Mouse (Mus musculus): ENCODE data around the gene Cacnb2. TPM values are rescaled to one million over a fixed set of nuclear protein-coding genes. Genes with fewer than 3 reads are reported as not detected.

Gene Cacnb2
- total RNA-seq, 2 experiments from 2014 or later: 39.4 to 41.3 TPM

DNA sequence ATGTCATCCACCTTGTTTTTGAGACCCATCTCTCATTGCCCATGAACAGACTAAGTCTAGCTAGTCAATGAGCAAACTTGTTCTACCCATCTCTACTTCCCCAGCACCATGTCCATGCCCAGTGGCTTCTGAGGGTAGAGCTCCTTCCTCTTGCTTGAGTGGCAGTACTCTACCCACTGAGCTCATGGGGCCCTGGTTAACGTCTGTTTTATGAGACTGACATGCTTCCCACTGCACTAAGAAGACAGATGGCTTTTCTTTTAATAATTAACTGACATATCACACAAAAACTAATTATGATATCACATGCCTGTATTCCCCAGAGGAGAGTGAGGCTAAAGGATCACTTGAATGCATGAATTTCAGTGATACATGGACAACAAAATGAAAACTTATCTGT is 238.4 kb downstream of the Cacnb2 start:
- DNase-seq (ENCODE audit: low spot score in 2 of 2): no peak
- intact Hi-C loops (cut with DNase I): no loop called here

DNA sequence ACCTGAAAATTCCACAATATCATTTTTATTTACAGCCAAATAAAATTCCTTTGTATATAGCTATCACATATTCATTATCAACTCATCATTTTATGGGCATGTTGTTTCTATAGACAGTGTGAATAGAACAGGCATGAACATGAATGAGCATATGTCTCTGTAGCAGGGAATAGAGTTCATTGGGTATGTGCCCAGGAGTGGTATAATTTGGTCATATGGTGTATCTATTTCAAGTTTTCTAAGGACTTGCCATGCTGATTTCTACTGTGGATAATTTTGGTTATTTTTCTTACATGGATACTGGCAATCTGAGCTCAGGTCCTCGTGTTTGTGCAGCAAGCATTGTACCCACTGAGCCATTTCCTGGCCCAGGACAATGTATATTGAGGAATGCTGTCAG is 243.8 kb downstream of the Cacnb2 start:
- DNase-seq (ENCODE audit: low spot score in 2 of 2): peak; percentile 11 to 52
- intact Hi-C loops (cut with DNase I): no loop called here

DNA sequence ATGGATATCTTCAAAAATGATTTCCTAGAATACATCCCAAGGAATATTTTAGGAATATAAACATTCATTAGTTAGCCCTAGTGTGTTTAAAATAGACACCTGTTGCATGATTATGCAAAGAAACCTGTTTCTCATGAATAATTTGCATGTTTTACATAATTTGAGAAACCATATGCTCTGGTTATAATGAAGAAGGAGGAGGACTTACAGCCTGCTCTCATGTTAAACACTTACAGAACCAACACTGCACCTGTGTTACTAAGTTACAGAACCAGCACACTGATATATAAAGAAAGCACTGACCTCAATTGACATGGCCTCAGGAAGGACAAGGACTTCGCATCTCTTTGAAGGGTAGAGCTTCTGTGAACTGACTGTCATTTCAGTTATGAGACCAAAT is 244.3 kb downstream of the Cacnb2 start:
- intact Hi-C loops (cut with DNase I): no loop called here
- DNase-seq (ENCODE audit: low spot score in 2 of 2): peak in 1 of 2 experiments; percentile 25

DNA sequence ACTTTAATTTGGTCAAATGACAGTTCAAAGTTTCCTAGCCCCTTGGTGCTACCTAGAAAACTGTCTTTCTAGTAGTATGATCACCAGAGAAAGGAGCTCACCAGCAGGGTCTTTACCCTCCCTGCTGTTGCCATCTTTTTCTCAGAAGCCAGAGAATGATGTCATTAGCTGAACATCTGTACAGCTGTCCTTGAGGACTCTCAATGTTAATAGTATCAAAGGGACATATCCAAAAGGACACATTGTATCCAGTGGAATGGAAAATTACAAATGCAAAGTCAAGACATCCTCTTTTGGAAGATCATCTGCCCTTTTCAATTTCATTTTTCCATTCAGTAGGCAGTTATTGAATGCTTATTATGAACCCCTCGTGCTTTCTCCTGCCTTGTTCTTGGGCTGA is 247.9 kb downstream of the Cacnb2 start:
- DNase-seq (ENCODE audit: low spot score in 2 of 2): no peak
- intact Hi-C loops (cut with DNase I): no loop called here

DNA sequence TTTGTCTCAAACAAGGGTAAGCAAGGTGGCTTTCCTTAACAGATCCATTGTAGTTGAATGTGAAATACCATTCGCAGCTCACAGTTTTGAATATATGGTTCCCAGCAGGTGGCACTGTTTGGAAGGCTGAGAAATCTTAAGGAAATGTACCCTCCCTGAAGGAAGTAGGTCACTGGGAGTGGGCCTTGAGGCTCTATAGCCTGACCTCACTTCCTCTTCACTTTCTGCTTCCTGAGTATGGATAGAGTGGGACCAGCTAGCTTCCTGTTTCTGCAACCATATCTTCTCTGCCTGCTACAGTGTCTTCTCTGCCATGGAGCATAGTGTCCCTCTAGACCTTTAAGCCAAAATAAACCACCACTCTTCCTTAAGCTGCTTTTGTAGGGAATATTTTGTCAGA is 248.5 kb downstream of the Cacnb2 start:
- peak in 1 of 2 experiments; percentile 29 for DNase-seq (ENCODE audit: low spot score in 2 of 2)
- intact Hi-C loops (cut with DNase I): no loop called here

DNA sequence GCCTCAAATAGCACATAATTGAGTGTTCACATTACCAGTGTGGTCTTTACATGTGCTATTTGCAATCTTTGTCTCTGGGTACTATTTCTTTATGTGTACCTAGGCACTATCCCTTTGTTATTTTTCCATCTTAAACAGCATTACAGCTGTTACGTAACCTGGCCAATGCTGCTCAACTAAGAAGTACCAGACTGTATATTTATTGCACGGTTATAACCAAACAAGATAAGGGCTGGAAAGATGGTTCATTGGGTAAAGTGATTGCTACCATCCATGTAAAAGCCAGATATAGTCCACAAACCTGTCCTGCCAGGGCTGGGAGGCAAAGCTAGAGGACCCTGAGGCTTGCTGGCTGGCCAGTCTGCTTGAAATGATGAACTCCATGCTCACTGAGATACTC is 251.2 kb downstream of the Cacnb2 start:
- intact Hi-C loops (cut with DNase I): no loop called here
- DNase-seq (ENCODE audit: low spot score in 2 of 2): no peak

DNA sequence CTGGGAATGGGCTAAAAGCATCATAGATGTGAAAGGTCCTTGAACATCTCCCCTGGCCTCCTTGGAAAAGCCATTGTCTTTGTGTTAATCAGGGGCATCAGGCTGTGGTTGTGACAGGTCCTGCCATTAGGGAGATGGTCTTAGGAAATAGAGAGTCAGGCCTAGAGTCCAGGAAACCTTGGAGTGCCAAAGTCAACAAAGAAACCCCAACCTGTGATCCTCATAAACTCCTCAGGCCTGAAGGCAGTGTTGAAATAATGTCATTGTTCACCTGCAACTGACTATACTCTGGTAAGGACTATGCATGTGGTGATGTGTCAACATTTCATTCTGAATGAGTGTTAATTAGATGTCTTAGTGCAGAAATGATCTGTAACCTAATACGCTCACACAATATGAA is 255.4 kb downstream of the Cacnb2 start:
- no peak for DNase-seq (ENCODE audit: low spot score in 2 of 2)
- intact Hi-C loops (cut with DNase I): no loop called here

DNA sequence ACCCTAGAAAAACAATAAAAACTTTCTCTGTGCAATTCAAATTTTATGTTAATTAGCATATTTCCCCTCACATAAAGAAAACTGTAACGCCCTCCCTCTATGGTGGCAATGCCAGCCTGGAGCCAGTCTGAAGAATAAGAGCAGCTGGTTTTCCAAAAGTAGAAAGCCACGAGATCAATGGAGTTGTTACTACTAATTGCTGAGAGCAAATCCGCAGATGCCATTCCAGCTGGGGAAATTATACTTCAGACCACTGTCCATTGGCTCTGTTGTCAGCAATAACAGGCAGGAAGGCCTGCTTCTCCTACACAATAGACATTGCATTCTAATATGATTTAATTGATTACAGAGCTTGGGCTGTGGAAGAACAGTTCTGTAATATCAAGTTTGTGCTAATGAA is 257.5 kb downstream of the Cacnb2 start:
- intact Hi-C loops (cut with DNase I): no loop called here

DNA sequence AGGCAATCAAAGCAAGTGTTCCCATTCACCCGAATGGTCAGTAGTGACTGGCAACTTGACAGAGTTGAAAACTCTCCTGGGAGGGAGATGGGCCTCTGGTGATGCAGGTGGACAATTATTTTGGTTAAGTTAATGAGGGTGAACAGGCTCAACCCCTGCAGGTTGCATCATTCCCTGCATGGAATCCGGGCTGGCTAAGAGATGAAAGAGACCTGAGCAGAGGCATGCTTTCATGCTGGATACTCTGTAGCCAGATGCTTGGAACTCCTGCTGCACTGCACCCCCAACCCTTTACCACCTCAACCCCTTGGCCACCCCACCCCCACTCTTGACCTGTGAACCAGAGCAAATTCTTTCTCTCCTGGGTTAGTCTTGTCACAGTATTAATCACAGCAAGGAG is 258.7 kb downstream of the Cacnb2 start:
- intact Hi-C loops (cut with DNase I): no loop called here
- DNase-seq (ENCODE audit: low spot score in 2 of 2): no peak

More for the DNA sequence above, 257.5 kb downstream of the Cacnb2 start:
- DNase-seq (ENCODE audit: low spot score in 2 of 2): no peak

DNA sequence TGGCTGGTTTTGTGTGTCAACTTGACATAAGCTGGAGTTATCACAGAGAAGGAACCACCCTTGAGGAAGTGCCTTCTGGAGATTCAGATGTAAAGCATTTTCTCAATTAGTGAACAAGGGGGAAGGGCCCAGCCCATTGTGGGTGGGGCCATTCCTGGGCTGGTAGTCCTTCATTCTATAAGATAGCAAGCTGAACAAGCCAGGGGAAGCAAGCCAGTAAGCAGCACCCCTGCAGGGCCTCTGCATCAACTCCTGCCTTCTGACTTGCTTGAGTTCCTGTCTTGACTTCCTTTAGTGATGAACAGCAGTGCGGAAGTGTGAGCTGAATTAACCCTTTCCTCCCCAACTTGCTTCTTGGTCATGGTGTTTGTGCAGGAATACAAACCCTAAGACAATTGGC is 260.1 kb downstream of the Cacnb2 start:
- DNase-seq (ENCODE audit: low spot score in 2 of 2): no peak
- intact Hi-C loops (cut with DNase I): no loop called here

DNA sequence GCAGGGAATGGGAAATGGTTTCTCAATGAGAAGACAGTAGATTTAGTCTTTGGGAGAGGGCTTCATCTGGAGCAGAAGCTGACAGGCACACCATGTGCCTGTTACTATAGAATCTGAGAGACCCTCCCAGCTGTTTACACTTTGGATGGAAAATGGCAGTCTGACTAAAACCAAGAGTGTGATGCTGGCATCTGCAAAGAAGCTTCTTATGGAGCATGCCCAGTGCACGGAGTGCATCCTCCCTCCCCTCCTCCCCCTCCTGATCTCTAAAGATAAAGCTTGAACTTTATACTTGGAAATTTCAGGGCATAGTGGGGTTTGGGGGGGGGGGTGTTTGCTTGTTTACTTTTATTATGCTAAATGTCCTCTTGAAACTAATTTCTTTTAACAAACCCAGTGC is 270.2 kb downstream of the Cacnb2 start:
- intact Hi-C loops (cut with DNase I): loop anchor here (10.0 kb wide), 1 partner anchor 172 kb away; the partner anchor contains the start of gene Arl5b

DNA sequence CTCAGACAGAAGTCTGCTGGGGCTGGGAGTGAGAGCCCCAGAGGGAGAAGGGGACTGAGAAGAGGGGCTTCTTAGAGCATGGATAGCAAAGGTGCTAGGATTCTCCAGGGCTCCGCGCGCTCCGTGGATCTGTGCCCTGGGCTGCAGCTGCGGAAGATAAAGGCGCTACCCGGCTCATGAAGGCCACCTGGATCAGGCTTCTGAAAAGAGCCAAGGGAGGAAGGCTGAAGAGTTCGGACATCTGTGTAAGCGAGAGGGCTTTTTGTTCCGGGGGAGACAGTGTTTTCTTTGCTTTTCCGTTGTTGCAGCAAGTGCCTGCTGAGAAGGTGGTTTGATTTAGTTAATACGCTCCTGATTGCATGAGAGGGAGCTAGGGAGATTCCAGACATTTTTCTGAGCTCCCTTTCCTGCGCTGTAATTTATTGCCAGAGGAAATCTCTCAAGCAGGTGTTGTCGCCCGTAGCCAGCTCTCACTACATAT is 270.9 kb downstream of the Cacnb2 start:
- intact Hi-C loops (cut with DNase I): loop anchor here (10.0 kb wide), 1 partner anchor 171 kb away; the partner anchor contains the start of gene Arl5b
- peak; percentile 11 to 30 for DNase-seq (ENCODE audit: low spot score in 2 of 2)

More for the DNA sequence above, 270.2 kb downstream of the Cacnb2 start:
- DNase-seq (ENCODE audit: low spot score in 2 of 2): no peak

DNA sequence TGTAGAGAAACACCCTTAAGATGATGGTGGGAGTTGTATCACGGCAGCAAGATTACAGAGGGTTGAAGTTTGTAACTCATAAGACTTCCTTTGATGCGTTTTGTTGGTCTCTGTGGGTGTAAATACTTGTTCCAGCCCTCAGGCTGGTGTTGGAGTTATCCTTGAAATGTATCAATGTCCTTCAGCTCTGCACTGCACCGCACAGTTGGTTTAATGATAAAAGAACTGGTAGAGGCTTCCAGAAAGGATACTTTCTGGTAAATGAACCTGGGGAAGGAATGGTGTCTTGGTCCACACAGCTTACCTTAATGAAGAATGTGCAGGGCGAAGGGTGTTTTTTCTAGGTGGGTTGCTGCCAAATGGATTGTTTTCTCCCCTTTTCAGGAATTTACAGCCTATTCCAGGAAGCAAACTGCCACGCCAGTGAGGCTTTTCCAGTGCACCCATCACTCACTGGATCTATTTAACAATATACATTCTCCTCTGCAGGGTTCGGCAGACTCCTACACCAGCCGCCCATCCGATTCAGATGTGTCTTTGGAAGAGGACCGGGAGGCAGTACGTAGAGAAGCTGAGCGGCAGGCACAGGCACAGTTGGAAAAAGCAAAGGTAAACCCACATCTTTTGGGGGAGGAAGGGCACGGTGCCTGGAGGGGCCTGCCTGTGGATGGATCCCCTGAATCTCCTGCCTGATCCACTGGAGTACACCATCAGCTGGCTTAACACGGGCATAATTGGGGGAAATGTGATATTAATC is 271.6 kb downstream of the Cacnb2 start:
- intact Hi-C loops (cut with DNase I): loop anchor here (10.0 kb wide), 1 partner anchor 170 kb away; the partner anchor contains the start of gene Arl5b
- DNase-seq (ENCODE audit: low spot score in 2 of 2): peak in 1 of 2 experiments; percentile 30

DNA sequence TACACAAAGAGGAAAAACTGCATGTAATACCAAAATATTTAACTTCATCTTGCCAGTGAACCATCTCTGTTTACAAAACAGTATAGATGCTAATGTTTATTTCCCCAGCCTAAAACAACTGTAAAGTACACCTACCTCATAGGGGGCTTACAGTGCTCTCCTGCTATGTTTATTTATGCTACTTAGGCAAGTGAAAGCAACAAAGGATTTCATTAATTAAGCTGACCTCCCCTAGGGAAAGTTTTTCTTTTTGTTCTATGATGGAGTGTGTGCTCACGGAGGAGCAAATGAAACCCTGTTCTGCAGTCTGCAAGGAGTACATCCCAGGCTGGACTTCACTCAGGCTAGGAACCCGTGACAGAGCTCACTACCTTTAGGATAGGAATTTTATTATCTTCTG is 272.2 kb downstream of the Cacnb2 start:
- intact Hi-C loops (cut with DNase I): loop anchor here (10.0 kb wide), 1 partner anchor 170 kb away; the partner anchor contains the start of gene Arl5b

DNA sequence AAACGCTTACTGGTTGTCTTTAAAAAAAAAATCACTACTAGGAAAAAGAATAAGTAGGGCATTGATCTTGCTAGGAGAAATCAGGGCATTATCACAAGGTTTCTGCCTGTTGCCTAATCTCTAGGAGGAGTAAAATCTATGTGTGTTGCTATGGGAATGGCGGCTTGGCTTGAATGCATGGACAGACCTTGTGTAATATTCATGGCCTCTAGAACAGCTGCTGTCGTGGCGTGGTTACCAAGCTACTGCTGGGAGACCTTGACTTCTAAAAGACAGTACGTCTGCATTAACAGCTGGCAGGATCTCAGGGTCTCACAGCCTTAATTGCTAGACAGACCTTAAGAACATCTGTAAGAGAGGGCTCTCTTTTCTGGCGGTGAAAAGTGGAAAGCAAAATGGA is 272.7 kb downstream of the Cacnb2 start:
- intact Hi-C loops (cut with DNase I): loop anchor here (10.0 kb wide), 1 partner anchor 169 kb away; the partner anchor contains the start of gene Arl5b
- DNase-seq (ENCODE audit: low spot score in 2 of 2): no peak

More for the DNA sequence above, 272.2 kb downstream of the Cacnb2 start:
- no peak for DNase-seq (ENCODE audit: low spot score in 2 of 2)

DNA sequence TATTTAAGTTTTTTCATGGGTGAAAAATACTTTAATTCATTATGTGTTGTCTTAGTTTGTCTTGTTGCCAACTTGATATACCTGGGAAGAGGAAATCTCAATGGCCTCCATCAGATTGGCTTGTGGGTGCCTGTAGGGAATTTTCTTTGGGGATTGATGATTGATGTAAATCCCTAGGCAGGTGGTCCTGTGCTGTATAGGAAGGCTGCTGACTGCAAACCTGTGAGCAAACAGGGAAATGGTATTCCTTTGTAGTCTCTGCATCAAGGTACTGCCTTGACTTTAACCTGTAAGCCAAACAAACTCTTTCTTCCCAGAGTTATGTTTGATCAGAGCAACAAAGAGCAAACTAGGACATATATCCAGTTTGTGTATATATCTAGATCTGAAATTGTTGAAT is 276.1 kb downstream of the Cacnb2 start:
- intact Hi-C loops (cut with DNase I): loop anchor here (10.0 kb wide), 1 partner anchor 166 kb away; the partner anchor contains the start of gene Arl5b
- no peak for DNase-seq (ENCODE audit: low spot score in 2 of 2)

DNA sequence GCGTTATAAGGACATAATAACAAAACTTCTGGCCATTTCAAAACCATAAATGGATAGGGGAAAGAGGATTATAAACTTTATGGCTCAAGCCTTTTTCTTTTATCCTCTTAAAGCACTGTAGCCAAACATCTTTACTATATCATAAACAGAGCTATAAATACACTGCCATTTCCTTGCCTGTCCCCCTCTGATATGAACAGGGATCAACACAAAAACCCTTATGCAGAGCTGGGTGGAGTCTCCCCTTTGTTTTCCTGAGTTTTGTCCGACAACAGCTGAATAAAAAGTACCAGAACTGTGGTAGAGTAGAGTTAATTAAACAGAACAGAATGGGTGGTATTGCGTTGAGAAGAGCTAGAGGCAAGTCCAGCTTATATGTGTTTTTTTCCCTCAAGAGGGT is 280.6 kb downstream of the Cacnb2 start:
- intact Hi-C loops (cut with DNase I): no loop called here
- no peak for DNase-seq (ENCODE audit: low spot score in 2 of 2)

DNA sequence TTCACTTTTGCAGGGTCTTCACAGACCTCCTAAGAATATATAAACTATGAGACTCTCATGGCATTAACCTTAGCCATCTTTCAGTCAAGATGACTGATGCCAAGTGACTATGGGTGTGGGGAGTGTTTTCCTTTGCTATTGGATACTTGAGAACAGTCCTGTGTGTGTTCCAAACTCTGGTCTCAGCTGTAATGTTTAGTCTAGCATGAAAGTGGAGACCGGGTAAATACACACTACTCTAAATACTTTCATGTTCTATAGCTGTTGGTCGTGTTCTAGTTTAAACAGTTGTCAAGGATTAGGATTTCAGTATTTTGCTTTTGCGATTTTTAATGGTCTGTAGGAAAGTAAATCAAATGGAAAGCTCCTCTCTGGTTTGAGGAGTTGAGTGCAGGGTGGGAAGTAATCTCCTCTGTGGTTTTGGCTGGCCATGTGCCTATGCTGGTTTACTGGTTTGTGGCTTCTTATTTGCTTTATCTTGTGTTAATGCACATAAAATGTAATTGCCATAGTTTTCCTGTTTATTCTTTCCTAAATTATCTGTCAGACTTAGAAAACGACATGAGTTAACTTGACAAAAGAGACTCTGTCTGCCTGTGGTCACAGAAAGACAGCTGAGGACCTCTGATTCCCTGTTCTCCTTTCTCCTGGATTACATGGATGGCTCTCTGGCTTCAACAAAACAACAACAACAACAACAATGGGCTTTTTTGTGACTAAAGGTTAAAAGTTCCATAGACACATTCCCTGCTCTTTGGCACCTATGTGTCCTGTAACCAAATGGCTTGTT is 285.7 kb downstream of the Cacnb2 start:
- intact Hi-C loops (cut with DNase I): no loop called here
- DNase-seq (ENCODE audit: low spot score in 2 of 2): no peak

DNA sequence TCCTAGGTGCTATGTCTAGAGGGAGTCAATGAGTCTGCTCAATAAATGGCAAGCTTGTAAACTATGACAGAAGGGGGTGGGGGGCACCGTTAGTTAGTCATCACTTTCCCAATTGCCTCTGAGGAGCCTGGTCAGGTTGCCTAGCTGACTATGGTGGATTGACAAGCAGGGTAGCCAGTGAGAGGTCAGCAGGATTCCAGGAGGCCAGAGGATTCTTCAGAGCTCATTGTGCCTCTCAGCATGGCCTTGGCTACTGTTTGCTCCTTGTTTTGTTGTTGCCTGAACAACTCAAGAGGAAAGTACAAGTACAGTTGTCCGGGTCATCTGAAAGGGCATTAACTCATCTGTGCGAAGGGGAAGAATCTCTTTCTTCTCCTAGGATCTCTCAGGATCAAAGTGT is 300.9 kb downstream of the Cacnb2 start:
- DNase-seq (ENCODE audit: low spot score in 2 of 2): no peak
- intact Hi-C loops (cut with DNase I): no loop called here

DNA sequence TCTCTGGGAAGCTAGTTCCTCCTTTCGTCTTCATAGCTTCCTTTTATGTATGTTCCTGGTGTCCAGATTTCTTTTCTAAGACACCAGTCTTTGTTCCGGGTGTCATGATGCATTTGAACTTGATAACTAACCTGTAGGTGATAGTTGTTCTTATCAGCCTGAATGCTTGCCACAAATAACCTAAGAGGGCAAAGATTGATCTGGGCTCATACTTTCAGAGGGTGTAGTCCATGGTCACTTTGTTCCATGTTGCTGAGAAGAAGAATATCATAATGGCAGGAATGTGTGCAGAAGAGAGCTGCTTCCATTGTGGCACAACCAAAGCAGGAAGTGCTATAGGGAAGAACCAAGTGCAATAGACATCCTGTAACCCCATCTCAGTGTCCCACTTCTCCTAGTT is 302.0 kb downstream of the Cacnb2 start:
- DNase-seq (ENCODE audit: low spot score in 2 of 2): no peak
- intact Hi-C loops (cut with DNase I): no loop called here
